Mouse (Mus musculus): ENCODE data around the gene Hdac11. TPM values are rescaled to one million over a fixed set of nuclear protein-coding genes. Genes with fewer than 3 reads are reported as not detected.

The Hdac11 gene
- total RNA-seq, 2 experiments from 2014 or later: 0.99 to 2.1 TPM

- ATAC-seq (replicated peaks; ENCODE audit: low FRiP score, low TSS enrichment, poor library complexity, severe bottlenecking): no peak
These were observed 66.4 kb downstream of the Hdac11 start for GRCm38 (mm10) chr6:91222694-91223346.

Other genes starting within 250 kb of the Hdac11 start
- 32.1 and 74.3 TPM in 2 replicates for gene Iqsec1, start 168.0 kb upstream of the Hdac11 start, total RNA-seq (2014; fragmentation: Nextera tagmentation)
- gene Iqsec1, start 168.0 kb upstream of the Hdac11 start, total RNA-seq (2017): 14.7 and 15.0 TPM in 2 replicates
- gene Nup210, start 39.8 kb upstream of the Hdac11 start, total RNA-seq (2014; fragmentation: Nextera tagmentation): 135 and 191 TPM in 2 replicates
- 76.4 and 185 TPM in 2 replicates for gene Nup210, start 39.8 kb upstream of the Hdac11 start, total RNA-seq (2017)
- not detected in 2 replicates for gene Fbln2, start 55.8 kb downstream of the Hdac11 start, total RNA-seq (2014; fragmentation: Nextera tagmentation)
- gene Fbln2, start 55.8 kb downstream of the Hdac11 start, total RNA-seq (2017): not detected in 2 replicates